Mouse (Mus musculus): ENCODE data around the gene Olfr281. TPM values are rescaled to one million over a fixed set of nuclear protein-coding genes. Genes with fewer than 3 reads are reported as not detected.

The Olfr281 gene
- polyA plus RNA-seq, 1 experiment from 2014 or later = not detected

GRCm38 (mm10) chr15:98475382-98475781 lies 23.0 kb downstream of the Olfr281 start:
- 56% methylated on average over 10 of the region's 10 CpGs for WGBS
- H3K27me3 ChIP-seq (ENCODE audit: control insufficient read depth, insufficient read depth, low read length) = no peaks in the 10 kb centered on the region
- H3K9ac ChIP-seq (replicated peaks; ENCODE audit: low read depth, low read length) = no peak overlapping the region
- no peaks in the 10 kb centered on the region for H3K9me3 ChIP-seq (ENCODE audit: control insufficient read depth, low read length)
- no peak for ATAC-seq (ENCODE audit: low read depth)
- H3K4me3 ChIP-seq (ENCODE audit: low read depth, low read length) = no peak overlapping the region
- H3K27ac ChIP-seq (ENCODE audit: low read depth, low read length) = no peak overlapping the region
- no peak overlapping the region for H3K4me2 ChIP-seq (ENCODE audit: low read depth, low read length)
- H3K4me1 ChIP-seq (ENCODE audit: control insufficient read depth, insufficient read depth, low read length) = no peaks in the 10 kb centered on the region
- H3K36me3 ChIP-seq (ENCODE audit: control insufficient read depth, insufficient read depth, low read length) = no peaks in the 10 kb centered on the region

- no peaks in the 10 kb centered on the region for H3K36me3 ChIP-seq (ENCODE audit: control insufficient read depth, insufficient read depth, low read length)
- no peak overlapping the region for H3K27ac ChIP-seq (ENCODE audit: low read depth, low read length)
- WGBS = 82% methylated on average over 5 of the region's 5 CpGs
- H3K4me3 ChIP-seq (ENCODE audit: low read depth, low read length) = no peak overlapping the region
- no peaks in the 10 kb centered on the region for H3K4me1 ChIP-seq (ENCODE audit: control insufficient read depth, insufficient read depth, low read length)
- no peaks in the 10 kb centered on the region for H3K9me3 ChIP-seq (ENCODE audit: control insufficient read depth, low read length)
- H3K9ac ChIP-seq (replicated peaks; ENCODE audit: low read depth, low read length) = no peak overlapping the region
- no peak for ATAC-seq (ENCODE audit: low read depth)
- no peak overlapping the region for H3K4me2 ChIP-seq (ENCODE audit: low read depth, low read length)
- H3K27me3 ChIP-seq (ENCODE audit: control insufficient read depth, insufficient read depth, low read length) = no peaks in the 10 kb centered on the region
Measured at GRCm38 (mm10) chr15:98476281-98476680, 23.9 kb downstream of the Olfr281 start.

- H3K9ac ChIP-seq (replicated peaks; ENCODE audit: low read depth, low read length) = no peak overlapping the region
- no peaks in the 10 kb centered on the region for H3K36me3 ChIP-seq (ENCODE audit: control insufficient read depth, insufficient read depth, low read length)
- ATAC-seq (ENCODE audit: low read depth) = no peak
- H3K27ac ChIP-seq (ENCODE audit: low read depth, low read length) = no peak overlapping the region
- no peak overlapping the region for H3K4me2 ChIP-seq (ENCODE audit: low read depth, low read length)
- WGBS = 82% methylated on average over 7 of the region's 7 CpGs
- no peaks in the 10 kb centered on the region for H3K27me3 ChIP-seq (ENCODE audit: control insufficient read depth, insufficient read depth, low read length)
- H3K4me1 ChIP-seq (ENCODE audit: control insufficient read depth, insufficient read depth, low read length) = no peaks in the 10 kb centered on the region
- H3K4me3 ChIP-seq (ENCODE audit: low read depth, low read length) = no peak overlapping the region
- no peaks in the 10 kb centered on the region for H3K9me3 ChIP-seq (ENCODE audit: control insufficient read depth, low read length)
Measured at GRCm38 (mm10) chr15:98479568-98480102, 27.2 kb downstream of the Olfr281 start.

GRCm38 (mm10) chr15:98482701-98483100 lies 30.3 kb downstream of the Olfr281 start, which contains the start of gene Lalba:
TSS of gene Lalba (minus strand) at chr15:98482721.
- H3K9ac ChIP-seq (replicated peaks; ENCODE audit: low read depth, low read length) = no peak within 1 kb of the TSS
- H3K4me1 ChIP-seq (ENCODE audit: control insufficient read depth, insufficient read depth, low read length) = no peaks in the 10 kb centered on the region
- H3K4me2 ChIP-seq (ENCODE audit: low read depth, low read length) = no peak within 1 kb of the TSS
- H3K27me3 ChIP-seq (ENCODE audit: control insufficient read depth, insufficient read depth, low read length) = no peaks in the 10 kb centered on the region
- H3K4me3 ChIP-seq (ENCODE audit: low read depth, low read length) = no peak within 1 kb of the TSS
- H3K27ac ChIP-seq (ENCODE audit: low read depth, low read length) = no peak within 1 kb of the TSS
- no peaks in the 10 kb centered on the region for H3K36me3 ChIP-seq (ENCODE audit: control insufficient read depth, insufficient read depth, low read length)
- no peak for ATAC-seq (ENCODE audit: low read depth)
- H3K9me3 ChIP-seq (ENCODE audit: control insufficient read depth, low read length) = no peaks in the 10 kb centered on the region
- WGBS = 58% methylated on average over 3 of the region's 3 CpGs

- WGBS = 78% methylated on average over 18 of the region's 18 CpGs
Measured at GRCm38 (mm10) chr15:98483907-98484886, 31.8 kb downstream of the Olfr281 start.

GRCm38 (mm10) chr15:98486433-98487021 lies 34.1 kb downstream of the Olfr281 start:
- Histone ChIP-seq H3K27me3 (ENCODE audit: control insufficient read depth, insufficient read depth, low read length) (no peaks in the 10 kb centered on the region), H3K4me2 (ENCODE audit: low read depth, low read length) (no peak overlapping the region), H3K27ac (ENCODE audit: low read depth, low read length) (no peak overlapping the region), H3K9ac (replicated peaks; ENCODE audit: low read depth, low read length) (no peak overlapping the region), H3K4me3 (ENCODE audit: low read depth, low read length) (no peak overlapping the region), H3K4me1 (ENCODE audit: control insufficient read depth, insufficient read depth, low read length) (no peaks in the 10 kb centered on the region), H3K36me3 (ENCODE audit: control insufficient read depth, insufficient read depth, low read length) (no peaks in the 10 kb centered on the region), H3K9me3 (ENCODE audit: control insufficient read depth, low read length) (no peaks in the 10 kb centered on the region)
- ATAC-seq (ENCODE audit: low read depth) = no peak
- 94% methylated on average over 8 of the region's 8 CpGs for WGBS

More at GRCm38 (mm10) chr15:98483907-98484886, 31.8 kb downstream of the Olfr281 start:
- no peak overlapping the region for H3K4me2 ChIP-seq (ENCODE audit: low read depth, low read length)
- no peak for ATAC-seq (ENCODE audit: low read depth)
- no peaks in the 10 kb centered on the region for H3K4me1 ChIP-seq (ENCODE audit: control insufficient read depth, insufficient read depth, low read length)
- H3K36me3 ChIP-seq (ENCODE audit: control insufficient read depth, insufficient read depth, low read length) = no peaks in the 10 kb centered on the region
- H3K4me3 ChIP-seq (ENCODE audit: low read depth, low read length) = no peak overlapping the region
- H3K9ac ChIP-seq (replicated peaks; ENCODE audit: low read depth, low read length) = no peak overlapping the region
- no peaks in the 10 kb centered on the region for H3K27me3 ChIP-seq (ENCODE audit: control insufficient read depth, insufficient read depth, low read length)
- H3K27ac ChIP-seq (ENCODE audit: low read depth, low read length) = no peak overlapping the region
- no peaks in the 10 kb centered on the region for H3K9me3 ChIP-seq (ENCODE audit: control insufficient read depth, low read length)

- Histone ChIP-seq H3K9me3 (ENCODE audit: control insufficient read depth, low read length) (no peaks in the 10 kb centered on the region), H3K4me2 (ENCODE audit: low read depth, low read length) (no peak overlapping the region)
Measured at GRCm38 (mm10) chr15:98491332-98491731, 38.9 kb downstream of the Olfr281 start.

GRCm38 (mm10) chr15:98492102-98492501 lies 39.7 kb downstream of the Olfr281 start, which contains the start of gene Olfr279:
TSS of gene Olfr279 (plus strand) at chr15:98492402.
- Histone ChIP-seq H3K9ac (replicated peaks; ENCODE audit: low read depth, low read length) (no peak within 1 kb of the TSS), H3K36me3 (ENCODE audit: control insufficient read depth, insufficient read depth, low read length) (no peaks in the 10 kb centered on the region), H3K4me1 (ENCODE audit: control insufficient read depth, insufficient read depth, low read length) (no peaks in the 10 kb centered on the region), H3K27ac (ENCODE audit: low read depth, low read length) (no peak within 1 kb of the TSS), H3K4me2 (ENCODE audit: low read depth, low read length) (no peak within 1 kb of the TSS), H3K4me3 (ENCODE audit: low read depth, low read length) (no peak within 1 kb of the TSS), H3K9me3 (ENCODE audit: control insufficient read depth, low read length) (no peaks in the 10 kb centered on the region), H3K27me3 (ENCODE audit: control insufficient read depth, insufficient read depth, low read length) (no peaks in the 10 kb centered on the region)
- 53% methylated on average over 4 of the region's 4 CpGs for WGBS
- no peak for ATAC-seq (ENCODE audit: low read depth)

More at GRCm38 (mm10) chr15:98491332-98491731, 38.9 kb downstream of the Olfr281 start:
- 93% methylated on average over 2 of the region's 2 CpGs for WGBS
- Histone ChIP-seq H3K4me3 (ENCODE audit: low read depth, low read length) (no peak overlapping the region), H3K9ac (replicated peaks; ENCODE audit: low read depth, low read length) (no peak overlapping the region), H3K4me1 (ENCODE audit: control insufficient read depth, insufficient read depth, low read length) (no peaks in the 10 kb centered on the region), H3K27ac (ENCODE audit: low read depth, low read length) (no peak overlapping the region), H3K27me3 (ENCODE audit: control insufficient read depth, insufficient read depth, low read length) (no peaks in the 10 kb centered on the region), H3K36me3 (ENCODE audit: control insufficient read depth, insufficient read depth, low read length) (no peaks in the 10 kb centered on the region)
- no peak for ATAC-seq (ENCODE audit: low read depth)

- Histone ChIP-seq H3K4me1 (ENCODE audit: control insufficient read depth, insufficient read depth, low read length) (no peaks in the 10 kb centered on the region), H3K27me3 (ENCODE audit: control insufficient read depth, insufficient read depth, low read length) (no peaks in the 10 kb centered on the region), H3K27ac (ENCODE audit: low read depth, low read length) (no peak overlapping the region), H3K4me3 (ENCODE audit: low read depth, low read length) (no peak overlapping the region), H3K36me3 (ENCODE audit: control insufficient read depth, insufficient read depth, low read length) (no peaks in the 10 kb centered on the region), H3K4me2 (ENCODE audit: low read depth, low read length) (no peak overlapping the region), H3K9ac (replicated peaks; ENCODE audit: low read depth, low read length) (no peak overlapping the region), H3K9me3 (ENCODE audit: control insufficient read depth, low read length) (no peaks in the 10 kb centered on the region)
- 90% methylated on average over 17 of the region's 17 CpGs for WGBS
- ATAC-seq (ENCODE audit: low read depth) = no peak
Measured at GRCm38 (mm10) chr15:98497631-98498030, 45.2 kb downstream of the Olfr281 start.
